Mouse (Mus musculus): ENCODE measurements around the gene Pfdn6.

Gene Pfdn6

DNA sequence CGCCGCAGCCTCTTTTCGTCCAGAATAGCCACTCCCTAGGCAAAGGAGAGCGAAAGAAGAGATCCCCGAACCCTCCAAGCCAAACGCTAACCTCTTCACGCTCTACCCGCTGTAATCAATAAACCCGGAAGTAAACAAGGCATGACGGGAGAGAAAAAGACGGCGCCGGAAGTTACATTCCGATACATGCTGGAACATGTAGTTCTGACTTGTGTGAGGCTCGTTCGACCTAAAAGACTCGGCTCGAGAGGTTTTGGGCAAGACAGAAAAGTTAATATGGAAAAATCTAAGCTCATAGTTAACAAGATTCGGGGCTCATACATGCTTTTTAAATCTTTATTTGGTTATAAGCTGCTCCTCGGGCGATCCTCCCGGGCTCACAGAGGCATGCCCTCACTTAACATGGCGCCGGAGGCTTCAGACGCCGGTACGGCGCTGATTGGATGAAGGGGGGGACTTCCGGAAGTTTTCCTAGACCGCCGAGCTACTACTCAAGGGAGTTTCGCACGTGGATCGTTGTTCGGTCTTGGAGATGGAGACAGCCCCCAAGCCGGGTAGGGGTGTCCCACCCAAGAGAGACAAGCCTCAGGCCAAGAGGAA lies at the start of gene Pfdn6, which contains the start of gene Wdr46:
Gene Pfdn6 (minus strand): TSS at position 138 of the 600 bp plus-strand sequence.
Gene Wdr46 (plus strand): TSS at position 455 of the 600 bp plus-strand sequence.
- peak; percentile 84 for DNase-seq (ENCODE audit: extremely low spot score, low spot score)

DNA sequence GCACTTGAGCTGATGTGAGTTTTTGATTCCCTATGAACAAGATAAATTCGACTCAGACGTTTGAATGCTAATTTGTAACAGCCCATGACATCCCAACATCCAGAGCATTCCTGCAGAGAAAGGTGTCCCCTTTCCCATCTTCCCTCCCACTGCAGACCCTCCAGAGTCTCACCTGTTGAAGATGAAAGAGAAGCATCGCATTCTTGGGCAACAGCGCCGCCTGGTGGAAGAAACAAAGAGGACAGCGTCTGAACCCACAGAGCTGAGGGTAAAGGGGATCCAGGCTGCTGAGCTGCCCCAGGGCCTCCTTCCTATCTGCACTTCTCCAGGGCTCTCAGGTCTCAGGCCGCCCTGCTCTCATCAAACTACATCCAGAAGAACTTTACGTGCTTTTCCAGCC lies 42.0 kb upstream of the Pfdn6 start:
- peak; percentile 62 for DNase-seq (ENCODE audit: extremely low spot score, low spot score)

DNA sequence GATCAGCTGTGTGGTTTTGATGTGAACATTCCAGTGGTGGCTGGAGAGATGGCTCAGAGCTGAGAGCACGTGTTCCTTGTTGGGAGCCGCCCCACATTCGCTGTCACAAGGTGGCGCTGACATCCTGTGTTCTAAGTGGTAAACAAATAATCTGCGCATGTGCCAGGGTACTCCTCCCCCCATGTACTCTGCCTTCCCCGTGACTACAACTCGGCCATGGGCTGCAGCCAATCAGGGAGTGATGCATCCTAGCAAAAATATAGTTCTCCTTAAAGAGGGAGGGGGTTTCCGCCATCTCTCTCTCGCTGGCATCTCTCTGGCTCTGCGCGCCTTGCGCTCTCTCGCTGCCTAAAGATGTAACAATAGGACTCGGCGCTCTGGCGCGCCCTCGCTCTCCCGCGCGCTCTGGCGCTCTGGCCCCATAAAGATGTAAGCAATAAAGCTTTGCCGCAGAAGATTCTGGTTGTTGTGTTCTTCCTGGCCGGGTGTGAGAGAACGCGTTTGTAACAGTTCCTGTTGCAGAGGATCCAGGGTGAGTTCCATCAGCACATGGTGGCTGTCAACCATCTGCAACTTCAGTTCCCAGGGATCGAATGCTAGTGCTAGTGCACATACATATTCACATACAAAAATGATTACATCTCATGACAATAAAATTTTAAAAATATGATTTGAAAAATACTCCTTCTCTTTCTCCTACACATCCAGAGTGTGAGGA lies 41.2 kb upstream of the Pfdn6 start:
- DNase-seq (ENCODE audit: extremely low spot score, low spot score): peak; percentile 86

DNA sequence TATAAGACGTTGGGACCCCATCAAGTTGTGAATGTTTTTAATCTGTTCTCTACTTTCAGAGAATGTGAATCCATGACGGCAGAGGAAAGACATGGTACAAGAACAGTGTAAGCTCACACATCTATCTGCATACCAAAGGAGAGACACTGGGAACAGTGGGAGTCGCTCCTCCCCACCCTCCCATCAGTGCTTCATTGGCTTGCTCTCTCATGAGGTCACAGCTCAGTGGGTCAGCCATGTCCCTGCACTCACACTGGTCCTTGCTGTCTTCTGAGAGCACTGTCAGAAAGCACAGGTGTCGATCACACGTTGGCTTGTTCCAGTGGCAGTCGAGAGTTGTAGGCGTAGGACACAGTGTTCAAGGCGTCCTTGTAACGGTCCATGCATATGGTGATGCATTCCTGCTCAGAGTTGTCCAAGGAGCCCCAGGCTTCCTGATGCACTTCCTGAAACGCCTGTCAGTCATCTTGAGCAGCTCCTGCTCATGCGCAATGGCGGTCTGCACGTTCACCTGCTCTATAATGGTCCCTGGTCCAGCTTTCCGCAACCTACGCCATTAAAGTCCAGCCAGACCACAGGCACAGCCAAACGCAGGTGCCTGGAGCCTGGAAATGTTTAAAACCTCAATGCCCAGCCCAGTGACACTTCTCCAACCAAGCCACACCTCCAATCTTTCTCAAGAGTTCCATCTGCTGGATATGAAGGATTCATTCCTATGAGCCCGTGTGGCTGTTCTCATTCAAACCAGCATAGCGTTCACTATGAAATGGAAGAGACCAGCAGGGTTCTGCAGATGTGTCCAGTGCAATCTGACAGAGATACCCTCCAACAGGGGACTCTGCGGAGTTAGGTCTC lies 40.3 kb upstream of the Pfdn6 start:
- no peak for DNase-seq (ENCODE audit: extremely low spot score, low spot score)

DNA sequence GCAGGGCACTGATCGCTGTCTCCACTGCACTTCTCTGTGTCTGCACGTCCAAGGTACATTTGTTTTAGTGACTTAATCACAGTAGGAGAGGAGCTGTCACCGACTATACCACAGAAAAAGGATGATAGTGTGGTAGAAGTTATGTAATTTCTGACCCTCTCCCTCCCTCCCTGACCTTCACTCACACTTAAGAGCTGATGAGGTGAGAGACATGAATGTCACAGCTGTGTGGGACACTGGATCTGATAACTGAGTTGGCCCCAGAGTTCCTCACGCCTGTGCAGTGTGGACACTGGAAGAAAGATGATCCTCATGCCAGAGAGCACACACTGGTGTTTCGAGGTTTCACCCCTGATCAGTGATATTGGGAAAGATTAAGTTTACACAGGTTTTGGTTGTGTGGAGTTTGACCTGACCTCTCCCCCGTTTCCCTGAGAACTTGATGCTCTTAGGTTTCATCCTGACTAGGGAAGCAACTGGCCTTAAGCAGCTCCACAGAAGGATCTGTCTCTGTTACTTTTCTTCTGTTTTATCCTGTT lies 39.4 kb upstream of the Pfdn6 start:
- DNase-seq (ENCODE audit: extremely low spot score, low spot score): no peak

DNA sequence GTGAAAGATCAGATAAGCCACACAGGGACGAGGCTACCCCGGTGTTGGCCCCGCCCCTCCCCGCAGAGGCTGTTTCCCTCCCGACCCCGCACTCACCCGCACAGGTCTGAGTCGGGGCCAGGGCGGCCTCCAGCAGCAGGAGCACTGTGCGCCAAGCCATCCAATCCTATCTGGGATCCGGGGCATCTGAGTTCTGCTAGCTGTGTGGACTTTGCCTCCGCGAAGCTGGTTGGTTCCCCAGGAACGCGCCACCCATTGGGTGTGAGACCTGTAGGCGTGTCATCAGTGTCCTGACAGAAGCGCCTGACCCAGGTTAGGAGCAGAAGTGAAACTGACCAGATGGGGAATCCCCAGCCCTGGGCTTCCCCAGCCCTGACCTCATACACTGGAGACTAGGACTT lies 38.5 kb upstream of the Pfdn6 start:
- no peak for DNase-seq (ENCODE audit: extremely low spot score, low spot score)

DNA sequence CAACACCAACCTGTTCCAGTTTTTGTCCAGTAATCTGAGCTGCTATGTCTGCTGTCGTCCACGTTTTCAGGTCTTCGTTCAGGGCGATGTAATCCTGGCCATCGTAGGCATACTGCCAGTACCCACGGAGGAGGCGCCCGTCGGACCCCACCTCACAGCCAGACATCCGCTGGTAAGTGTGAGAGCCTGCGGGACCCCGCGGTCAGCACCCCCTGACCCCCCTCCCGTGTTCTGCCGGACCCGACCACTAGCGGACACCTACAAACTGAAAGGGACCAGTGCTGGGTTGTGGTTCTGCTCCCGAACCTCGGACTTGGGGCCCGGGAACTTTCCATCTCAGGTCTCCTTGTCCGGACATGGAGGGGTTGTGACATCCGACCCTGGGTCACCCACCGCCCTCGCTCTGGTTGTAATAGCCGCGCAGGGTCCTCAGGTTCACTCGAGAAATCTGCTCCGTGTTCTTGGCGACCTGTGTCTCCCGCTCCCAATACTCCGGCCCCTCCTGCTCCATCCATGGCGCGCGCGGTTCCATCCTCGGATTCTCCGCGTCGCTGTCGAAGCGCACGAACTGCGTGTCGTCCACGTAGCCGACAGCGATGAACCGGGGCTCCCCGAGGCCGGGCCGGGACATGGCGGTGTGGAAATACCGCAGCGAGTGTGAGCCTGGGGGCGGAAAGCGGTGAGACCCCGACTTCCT lies 37.9 kb upstream of the Pfdn6 start:
- DNase-seq (ENCODE audit: extremely low spot score, low spot score): peak; percentile 41

DNA sequence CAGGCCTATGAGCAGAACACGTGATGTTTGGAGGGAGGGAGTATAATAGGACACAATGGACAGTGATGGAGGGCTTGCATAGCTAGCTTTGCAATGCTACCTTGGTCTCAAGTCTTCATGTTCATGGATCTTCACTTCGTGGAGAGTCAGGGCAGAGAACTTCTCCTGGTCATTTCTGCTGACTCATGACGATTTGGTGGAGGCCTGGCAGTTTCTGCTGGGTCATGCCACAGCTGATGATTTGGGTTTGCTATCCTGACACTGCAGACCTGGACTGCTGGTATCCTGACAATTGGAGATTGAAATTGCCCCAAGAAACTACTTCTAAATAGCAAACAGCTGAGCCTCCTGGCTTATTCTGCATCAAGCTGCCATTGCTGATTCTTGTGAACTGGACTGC lies 33.4 kb upstream of the Pfdn6 start:
- no peak for DNase-seq (ENCODE audit: extremely low spot score, low spot score)

DNA sequence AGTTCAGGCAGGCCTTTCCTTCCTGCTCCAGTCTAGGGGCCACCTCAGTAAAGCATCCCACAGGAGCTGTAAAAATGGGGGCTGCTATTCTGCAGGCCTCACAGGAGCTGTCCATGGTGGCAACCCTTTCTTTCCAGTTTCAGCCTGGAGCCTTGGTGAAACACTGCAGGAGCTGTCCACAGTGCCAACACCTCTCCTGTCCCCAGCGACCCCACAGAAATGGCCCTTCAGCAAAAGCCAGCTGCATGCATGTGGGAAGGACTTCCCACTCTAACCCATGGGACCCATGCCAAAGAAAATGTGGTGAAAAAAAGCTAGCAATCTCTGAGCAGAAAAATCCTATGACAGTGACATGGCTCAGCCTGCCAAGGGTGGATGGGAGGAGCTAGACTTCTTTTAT lies 32.5 kb upstream of the Pfdn6 start:
- peak; percentile 50 for DNase-seq (ENCODE audit: extremely low spot score, low spot score)

DNA sequence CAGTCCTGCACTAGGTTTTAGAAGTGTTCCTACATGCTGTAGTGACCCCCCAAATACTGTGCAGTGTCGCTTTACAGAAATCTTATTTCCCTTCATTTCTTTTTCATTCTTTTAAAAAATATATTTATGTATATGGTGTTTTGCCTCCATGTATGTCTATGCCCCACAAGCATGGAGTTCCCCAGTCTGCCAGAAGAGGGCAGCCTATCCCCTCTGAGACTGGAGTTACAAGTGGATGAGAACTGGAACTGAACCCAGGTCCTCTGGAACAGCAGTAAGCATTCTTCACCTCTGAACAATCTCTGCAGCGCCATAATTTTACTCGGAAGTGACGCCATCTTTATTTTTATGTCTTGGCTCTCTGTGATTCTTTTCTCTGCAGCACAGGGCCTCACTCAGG lies 29.3 kb upstream of the Pfdn6 start:
- no peak for DNase-seq (ENCODE audit: extremely low spot score, low spot score)

DNA sequence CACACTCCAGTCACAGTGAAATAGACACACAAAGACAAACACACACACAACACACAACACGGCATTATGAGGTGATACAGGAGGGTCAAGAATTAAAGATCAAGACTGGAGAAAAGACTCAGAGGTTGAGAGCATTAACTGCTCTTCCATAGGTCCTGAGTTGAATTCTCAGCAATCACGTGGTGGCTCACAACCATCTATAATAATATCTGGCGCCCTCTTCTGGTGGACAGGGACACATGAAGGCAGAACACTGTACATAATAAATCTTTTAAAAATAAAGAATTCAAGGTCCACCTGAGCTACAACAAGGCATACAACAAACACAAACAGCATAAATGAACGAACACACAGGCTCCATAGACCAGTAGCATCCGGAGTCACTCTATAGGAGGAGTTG lies 28.8 kb upstream of the Pfdn6 start:
- DNase-seq (ENCODE audit: extremely low spot score, low spot score): no peak

DNA sequence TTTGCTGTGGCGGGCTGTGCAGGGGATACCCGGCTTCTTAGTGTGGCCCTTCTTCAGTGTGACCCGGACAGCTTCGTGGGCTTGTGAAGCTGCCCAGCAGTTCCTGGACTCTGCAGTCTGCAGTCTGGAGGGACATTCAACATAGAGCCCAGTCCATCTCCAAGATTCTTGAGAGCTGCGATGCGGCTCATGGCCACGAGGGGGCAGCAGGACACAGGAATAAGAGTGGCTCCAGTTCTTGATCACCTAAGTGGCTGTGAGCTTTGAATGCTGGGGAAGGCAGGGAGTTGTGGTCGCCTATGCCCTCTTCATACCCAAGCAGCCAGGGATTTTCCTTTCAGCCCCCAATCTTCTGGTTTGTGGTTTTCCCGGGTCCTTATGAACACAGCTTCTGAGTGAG lies 28.3 kb upstream of the Pfdn6 start:
- peak; percentile 88 for DNase-seq (ENCODE audit: extremely low spot score, low spot score)

DNA sequence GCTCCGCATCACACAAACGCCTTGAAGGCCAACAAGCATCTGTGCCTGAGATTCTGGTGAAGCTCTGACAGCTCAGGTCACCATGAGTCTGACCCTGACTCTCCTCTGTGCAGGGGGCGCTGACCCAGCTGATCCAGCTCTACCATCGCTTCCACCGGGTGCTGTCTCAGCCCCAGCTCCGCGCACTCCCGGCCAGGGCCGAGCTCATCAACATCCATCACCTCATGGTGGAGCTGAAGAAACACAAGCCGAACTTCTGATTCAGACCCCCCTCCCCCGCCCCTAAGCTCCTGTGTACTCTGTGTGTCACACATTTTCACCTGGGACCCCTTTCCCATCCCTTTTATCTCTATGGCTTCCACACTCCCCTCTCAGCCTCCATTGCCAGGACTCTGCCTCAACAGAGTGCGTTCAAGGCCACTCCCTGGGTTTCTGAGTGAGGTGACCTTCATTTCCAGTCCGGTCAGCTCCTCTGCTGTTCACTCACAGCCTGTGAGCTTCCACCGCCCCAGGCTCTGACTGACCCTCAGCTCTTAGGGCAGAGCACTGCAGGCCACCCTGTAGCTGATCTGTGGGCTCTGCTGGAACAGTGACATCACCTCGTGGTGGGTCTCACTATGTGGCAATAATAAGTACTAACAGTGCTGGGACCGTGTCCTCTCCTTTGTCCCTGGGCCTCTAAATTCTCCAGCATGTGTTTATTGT lies 25.9 kb upstream of the Pfdn6 start:
- DNase-seq (ENCODE audit: extremely low spot score, low spot score): no peak

DNA sequence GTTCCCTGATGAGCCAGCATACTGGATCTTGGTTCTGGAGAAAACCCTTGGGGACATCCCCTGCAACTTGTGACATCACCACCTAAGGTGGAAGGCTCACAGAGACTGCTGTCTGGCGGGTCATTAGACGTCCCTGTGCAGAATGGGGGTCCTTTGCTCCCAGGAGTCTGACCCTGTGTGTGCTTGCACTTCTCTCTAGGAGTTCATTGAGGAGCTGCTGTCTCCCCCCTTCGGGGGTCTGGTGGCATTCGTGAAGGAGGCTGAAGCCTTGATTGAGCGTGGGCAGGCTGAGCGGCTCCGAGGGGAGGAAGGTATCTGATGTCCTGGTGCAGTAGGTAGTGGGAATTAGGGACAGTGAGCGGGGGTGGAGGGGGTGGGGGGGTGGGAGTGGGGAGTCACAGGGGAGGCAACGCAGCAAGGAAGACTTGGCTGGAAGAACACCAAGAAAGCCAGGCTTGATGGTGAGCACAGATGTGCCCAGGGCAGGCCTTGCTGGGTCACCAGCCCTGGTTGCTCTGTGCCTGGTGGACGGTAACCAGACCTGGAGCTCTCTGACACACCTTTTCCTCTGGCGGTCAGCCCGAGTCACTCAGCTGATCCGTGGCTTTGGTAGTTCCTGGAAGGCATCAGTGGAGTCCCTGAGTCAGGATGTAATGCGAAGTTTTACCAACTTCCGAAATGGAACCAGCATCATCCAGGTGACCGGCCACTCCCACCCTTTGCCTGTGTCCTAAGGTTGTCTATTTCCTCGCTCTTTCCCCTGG lies 25.1 kb upstream of the Pfdn6 start:
- no peak for DNase-seq (ENCODE audit: extremely low spot score, low spot score)

DNA sequence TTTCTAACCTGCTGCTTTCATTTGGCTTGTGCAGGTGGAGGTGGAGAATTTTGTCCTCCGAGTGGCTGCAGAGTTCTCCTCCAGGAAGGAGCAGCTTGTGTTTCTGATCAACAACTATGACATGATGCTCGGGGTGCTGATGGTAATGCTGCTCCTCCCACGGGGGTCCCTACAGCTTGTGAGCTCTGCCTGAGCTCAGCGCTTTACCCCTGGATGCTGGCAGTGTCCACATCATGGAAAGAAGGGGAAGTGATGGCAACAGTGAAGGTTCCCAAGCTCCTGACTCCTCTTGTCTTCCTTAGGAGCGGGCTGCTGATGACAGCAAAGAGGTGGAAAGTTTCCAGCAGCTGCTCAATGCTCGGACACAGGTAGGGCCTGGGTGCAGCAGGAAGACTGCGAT lies 22.7 kb upstream of the Pfdn6 start:
- no peak for DNase-seq (ENCODE audit: extremely low spot score, low spot score)

DNA sequence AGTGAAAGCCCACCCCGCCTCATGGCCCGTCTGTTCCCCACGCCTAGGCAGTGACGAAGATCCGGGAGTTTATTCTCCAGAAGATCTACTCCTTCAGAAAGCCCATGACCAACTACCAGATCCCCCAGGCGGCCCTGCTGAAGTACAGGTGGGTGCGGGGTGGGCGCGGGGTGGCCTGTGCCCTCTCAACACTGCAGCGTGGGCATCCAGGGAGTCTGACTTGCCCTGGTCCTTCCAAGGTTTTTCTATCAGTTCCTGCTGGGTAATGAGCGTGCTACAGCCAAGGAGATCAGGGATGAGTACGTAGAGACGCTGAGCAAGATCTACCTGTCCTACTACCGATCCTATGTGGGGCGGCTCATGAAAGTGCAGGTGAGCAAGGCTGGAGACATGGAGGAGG lies 19.8 kb upstream of the Pfdn6 start:
- no peak for DNase-seq (ENCODE audit: extremely low spot score, low spot score)

DNA sequence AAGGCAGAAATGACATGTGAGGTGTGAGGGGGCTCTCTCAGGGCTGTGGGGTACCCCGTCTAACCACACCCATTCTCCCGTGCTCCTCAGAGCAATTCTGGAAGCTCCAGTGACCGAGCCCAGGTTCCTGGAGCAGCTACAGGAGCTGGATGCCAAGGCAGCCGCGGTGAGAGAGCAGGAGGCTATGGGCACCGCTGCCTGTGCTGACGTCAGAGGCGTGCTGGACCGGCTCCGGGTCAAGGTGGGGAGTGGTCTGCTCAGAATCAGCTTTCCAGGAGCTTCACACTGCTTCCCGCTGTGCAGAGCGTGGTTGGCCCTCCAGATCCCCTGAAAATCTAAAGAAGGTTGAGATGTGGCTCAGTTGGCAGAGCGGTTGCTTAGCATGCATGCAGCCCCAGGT lies 19.0 kb upstream of the Pfdn6 start:
- DNase-seq (ENCODE audit: extremely low spot score, low spot score): no peak

DNA sequence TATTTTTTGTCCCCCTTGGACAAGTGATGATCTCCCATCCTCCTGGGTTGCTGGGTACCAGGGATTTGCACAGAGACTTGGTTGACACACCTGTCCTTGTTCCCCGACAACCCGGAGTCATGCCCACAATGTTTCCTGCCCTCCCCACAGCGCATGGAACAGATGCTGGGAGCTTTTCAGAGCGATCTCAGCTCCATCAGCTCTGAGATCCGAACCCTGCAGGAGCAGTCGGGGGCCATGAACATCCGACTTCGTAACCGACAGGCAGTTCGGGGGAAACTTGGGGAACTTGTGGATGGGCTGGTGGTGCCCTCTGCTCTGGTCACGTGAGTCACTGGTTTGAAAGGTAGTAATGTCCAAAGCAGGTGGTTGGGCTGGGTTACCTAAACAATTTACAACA lies 18.3 kb upstream of the Pfdn6 start:
- DNase-seq (ENCODE audit: extremely low spot score, low spot score): no peak

DNA sequence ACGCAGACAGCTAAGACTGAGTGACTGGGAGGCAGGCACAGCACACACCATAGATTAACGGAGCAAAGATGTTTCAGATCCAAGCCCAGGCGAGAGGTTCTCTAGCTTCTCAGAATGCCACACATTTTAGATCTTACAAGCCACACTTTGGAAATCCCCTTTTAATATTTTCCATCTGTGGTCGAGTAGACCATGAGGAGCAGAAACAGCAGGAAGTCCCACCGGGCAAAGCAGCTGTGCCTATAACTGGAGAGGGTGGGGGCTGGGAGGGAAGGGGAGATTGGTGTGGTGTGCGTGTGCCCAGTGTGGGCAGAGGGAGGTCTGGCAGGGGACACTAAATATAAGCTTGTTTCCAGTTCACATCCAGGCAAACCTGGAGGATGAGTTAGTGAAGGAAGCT lies 17.4 kb upstream of the Pfdn6 start:
- no peak for DNase-seq (ENCODE audit: extremely low spot score, low spot score)

DNA sequence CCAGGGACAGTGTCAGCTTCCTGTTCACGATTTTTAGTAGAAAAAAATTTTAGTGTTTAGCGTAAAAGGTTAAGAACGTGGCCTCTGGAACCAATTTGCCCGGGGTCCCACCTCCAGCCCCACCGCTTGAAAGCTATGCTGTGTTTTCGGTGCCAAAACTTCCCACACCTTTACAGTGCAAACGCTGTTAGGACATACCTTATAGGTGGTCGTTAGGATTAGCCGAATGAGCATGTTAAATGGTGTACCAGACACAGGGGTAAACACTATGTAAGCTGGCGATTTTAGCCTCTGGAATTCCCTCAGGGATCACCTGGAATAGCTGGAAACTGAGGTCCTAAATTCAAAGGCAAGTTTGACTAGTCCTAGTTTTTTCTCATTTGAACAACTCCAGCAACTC lies 16.2 kb upstream of the Pfdn6 start:
- no peak for DNase-seq (ENCODE audit: extremely low spot score, low spot score)
